Mouse (Mus musculus): ENCODE data around the gene Nek10.
"Not testable (repeated sequence)": the region's sequence is repeated elsewhere in the genome, so short reads cannot be mapped to it uniquely, and the experiment has no call there.

The Nek10 gene

DNA sequence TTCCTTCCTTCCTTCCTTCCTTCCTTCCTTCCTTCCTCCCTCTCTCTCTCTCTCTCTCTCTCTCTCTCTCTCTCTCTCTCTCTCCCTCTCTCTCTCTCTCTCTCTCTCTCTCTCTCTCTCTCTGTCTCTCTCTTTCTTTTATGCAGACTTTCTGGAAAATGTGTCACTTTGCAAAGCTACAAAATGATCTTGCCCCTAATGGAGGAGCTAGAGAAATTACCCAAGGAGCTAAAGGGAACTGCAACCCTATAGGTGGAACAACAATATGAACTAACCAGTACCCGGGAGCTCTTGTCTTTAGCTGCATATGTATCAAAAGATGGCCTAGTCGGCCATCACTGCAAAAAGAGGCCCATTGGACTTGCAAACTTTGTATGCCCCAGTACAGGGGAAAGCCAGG, at the start of gene Nek10:
TSS of gene Nek10 (plus strand) at position 301 of the 400 bp plus-strand sequence.
- DNase-seq (ENCODE audit: low read depth in 2 of 2, low spot score in 2 of 2) = not testable (repeated sequence)

- DNase-seq (ENCODE audit: low read depth in 2 of 2, low spot score in 2 of 2) = no peak
These were observed 22.0 kb upstream of the Nek10 start for GRCm38 (mm10) chr14:14781169-14781568.

GRCm38 (mm10) chr14:14784223-14784622, 19.0 kb upstream of the Nek10 start:
- no peak for DNase-seq (ENCODE audit: low read depth in 2 of 2, low spot score in 2 of 2)

GRCm38 (mm10) chr14:14786979-14787378, 16.2 kb upstream of the Nek10 start:
- no peak for DNase-seq (ENCODE audit: low read depth in 2 of 2, low spot score in 2 of 2)

DNA sequence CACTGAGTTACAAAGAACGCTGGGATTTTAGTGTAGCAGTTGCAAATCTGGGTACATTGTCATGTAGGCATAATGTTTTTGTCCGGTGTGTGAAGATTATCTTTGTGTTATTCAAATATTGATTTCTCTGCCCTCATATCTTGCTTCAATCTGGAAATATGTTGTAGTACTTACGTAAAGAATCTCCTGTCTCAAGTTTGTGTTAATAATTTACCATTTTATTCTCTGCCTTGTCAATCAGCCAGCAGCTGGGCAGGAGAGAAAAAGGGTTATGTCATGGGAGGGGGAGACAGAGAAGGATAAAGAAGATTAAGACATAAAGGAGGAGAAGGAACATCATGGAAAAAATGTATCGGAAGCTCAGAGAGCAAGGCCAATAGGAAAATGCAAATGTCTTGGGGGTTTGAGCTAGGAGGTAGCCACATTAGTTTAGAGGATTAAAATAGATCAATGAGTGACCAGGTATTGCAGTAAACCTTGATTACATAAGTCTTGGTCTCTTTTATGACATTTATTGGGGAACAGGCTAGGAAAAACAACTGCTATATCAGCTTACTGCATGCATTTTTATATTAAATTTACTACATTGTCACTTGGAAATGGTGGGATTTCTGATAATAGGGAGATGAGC, 13.3 kb upstream of the Nek10 start:
- DNase-seq (ENCODE audit: low read depth in 2 of 2, low spot score in 2 of 2) = no peak

- DNase-seq (ENCODE audit: low read depth in 2 of 2, low spot score in 2 of 2) = no peak
These were observed 3.4 kb upstream of the Nek10 start for GRCm38 (mm10) chr14:14799861-14800260.

DNA sequence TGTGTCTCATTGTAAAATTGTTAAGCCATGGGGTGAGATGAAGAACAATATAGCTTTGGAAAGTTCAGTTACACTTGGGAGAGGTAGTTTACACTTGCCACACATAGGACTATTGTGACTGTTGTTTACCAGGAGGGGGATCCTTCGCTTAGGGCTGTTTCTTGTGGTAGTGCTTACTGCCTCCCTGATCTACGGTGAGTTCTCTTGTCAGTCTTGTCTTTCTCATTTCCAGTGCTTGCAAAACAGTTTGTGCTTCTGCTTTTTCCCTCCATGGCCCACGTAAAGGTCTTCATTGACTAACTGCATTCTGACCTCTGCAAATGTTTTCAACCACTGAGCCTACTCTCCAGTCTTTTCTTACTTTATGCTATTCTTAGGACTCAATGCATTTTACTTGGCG, 2.9 kb upstream of the Nek10 start:
- DNase-seq (ENCODE audit: low read depth in 2 of 2, low spot score in 2 of 2) = no peak

DNA sequence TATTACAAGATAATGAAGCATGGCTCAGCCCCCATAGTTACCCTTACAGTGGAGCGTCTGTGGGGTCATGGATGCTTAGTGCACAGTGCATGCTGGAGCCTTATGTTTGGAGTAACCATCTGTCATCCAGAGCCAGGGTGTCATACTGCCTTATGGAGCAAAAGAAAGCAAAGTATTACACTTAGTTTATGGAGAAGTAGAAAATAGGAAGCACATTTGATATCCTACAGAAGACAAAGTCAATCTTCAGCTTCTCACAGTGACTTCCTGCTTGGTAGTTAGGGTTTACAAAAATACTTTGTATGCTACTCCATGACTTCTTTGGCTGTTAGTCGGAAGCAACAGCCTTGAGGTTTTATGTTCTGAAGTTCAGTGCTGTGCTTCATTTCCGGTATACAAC, 2.4 kb upstream of the Nek10 start:
- no peak for DNase-seq (ENCODE audit: low read depth in 2 of 2, low spot score in 2 of 2)

DNA sequence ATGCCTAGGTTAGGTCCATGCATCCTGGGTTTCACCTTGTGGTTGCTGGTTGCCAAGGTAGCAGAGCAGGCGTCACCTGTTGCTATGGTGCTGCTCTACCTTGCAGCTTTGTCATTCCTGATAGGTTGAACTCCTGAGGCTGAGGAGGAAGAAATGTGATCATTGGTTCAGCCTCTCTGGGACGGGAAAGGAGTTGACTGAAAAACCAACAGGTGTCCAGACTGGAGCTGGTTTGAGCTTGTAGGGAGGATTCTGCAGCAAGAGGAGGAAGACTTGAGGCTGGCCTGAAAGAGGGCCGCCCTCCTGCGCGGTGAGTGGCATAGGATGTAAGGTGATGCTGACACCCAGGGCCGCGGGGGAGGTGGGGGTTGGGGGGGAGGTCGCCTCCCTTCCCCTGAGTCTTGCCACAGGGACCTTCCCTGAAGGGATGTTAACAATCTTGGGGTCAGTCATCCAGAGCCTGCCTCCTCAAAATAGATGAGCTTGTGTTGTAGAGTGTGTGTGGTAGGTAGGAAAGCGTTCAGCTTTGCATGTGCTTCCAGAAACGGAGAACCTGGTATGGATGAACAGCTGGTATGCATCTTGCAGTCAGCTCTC, 804 bp downstream of the Nek10 start:
- no peak for DNase-seq (ENCODE audit: low read depth in 2 of 2, low spot score in 2 of 2)

- DNase-seq (ENCODE audit: low read depth in 2 of 2, low spot score in 2 of 2) = no peak
These were observed 1.4 kb downstream of the Nek10 start for GRCm38 (mm10) chr14:14804518-14805212.

- DNase-seq (ENCODE audit: low read depth in 2 of 2, low spot score in 2 of 2) = no peak
These were observed 29.5 kb downstream of the Nek10 start for GRCm38 (mm10) chr14:14832520-14833240.

GRCm38 (mm10) chr14:14833498-14833897, 30.3 kb downstream of the Nek10 start:
- DNase-seq (ENCODE audit: low read depth in 2 of 2, low spot score in 2 of 2) = no peak

DNA sequence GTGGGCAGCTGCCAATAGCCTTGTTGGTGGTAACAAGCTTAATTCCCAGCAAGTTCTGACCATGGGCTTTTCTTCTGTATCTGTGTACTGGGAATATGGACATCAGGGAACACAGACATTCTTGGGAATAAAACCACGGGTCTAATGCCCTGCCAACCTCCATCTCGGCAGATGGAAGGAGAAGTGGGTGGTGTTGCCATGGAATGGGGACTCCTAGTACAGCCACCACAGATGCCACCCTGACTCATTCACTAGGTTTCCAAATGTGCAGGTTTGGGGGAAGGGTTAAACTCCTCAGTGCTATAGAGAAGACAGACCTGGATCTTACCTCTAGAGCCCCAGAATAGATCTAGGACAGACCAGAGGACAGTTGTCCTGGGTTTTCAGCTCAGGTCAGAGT, 31.1 kb downstream of the Nek10 start:
- DNase-seq (ENCODE audit: low read depth in 2 of 2, low spot score in 2 of 2) = no peak

DNA sequence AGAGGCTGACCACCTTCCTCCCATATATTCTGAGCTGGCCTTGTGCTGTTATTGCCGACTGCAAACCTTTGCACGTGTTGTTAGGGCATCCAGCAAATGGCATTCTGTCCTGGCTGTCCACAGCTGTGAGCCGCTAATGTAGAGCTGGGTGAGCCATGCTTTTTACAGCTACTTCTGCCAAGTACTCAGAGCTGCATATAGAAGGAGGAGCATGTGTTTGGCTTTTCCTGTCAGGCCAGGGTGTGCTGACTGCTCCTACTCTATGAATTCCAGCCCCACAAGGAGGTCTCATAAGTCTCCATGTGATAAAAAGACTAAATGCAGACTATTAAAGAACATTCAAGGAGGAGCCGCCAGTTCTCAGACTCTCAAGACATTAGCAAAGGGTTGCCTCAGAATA, 34.4 kb downstream of the Nek10 start:
- no peak for DNase-seq (ENCODE audit: low read depth in 2 of 2, low spot score in 2 of 2)

- no peak for DNase-seq (ENCODE audit: low read depth in 2 of 2, low spot score in 2 of 2)
These were observed 34.9 kb downstream of the Nek10 start for GRCm38 (mm10) chr14:14838109-14838508.

DNA sequence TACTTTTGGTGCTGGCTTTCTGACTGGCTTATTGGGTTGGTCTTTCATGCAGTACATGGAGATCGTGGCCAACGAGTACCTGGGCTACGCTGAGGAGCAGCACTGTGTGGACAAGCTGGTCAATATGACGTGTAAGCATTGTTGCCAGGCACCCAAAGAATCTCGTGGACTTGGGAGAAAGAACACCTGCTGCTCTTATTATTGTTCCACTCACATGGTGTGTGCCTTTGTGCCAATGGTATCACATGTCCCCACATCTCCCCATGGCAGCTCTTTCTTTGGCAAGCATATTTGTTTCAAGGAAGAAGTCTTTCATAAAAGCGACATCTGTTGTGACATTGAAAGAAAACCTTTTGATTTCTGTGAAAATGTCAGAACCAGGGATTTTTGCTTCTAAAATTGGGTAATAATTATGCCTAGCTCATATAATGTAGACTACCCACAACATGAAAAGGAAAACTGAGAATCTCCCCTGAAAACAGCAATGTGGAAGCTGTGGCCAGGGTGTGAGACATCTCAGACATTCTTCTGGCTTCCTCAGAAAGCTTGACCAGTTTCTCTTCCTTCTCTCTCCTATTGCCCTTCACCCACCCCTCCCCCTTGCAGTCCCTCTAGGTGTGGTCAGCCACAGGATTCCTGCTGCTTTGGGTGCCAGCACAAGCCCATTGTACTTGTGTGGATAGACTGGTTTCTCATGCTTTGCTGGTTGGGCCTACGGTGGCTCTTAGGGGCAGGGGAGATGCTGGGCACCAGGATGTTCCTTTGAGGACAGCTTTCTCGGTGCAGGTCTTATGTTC, 39.7 kb downstream of the Nek10 start:
- no peak for DNase-seq (ENCODE audit: low read depth in 2 of 2, low spot score in 2 of 2)

DNA sequence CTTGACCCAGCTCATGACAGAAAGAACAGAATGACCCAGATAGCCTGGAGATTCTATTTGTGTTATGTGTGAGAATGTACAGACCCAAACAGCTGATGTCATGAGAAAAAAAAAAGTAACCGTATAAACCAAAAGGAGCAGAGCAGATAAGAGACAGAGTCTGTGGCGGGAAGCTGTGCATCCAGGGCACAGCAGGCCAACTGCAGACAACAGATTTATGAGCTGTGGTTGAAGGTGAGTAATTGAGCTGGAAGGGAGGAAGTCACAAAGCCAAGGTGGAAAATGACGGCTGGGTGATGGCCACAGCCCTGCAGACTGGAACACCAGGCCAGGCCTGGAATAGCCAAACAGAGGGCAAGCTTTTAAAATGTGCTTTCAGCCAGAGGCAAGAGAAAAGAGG, 49.6 kb downstream of the Nek10 start:
- DNase-seq (ENCODE audit: low read depth in 2 of 2, low spot score in 2 of 2) = no peak

- no peak for DNase-seq (ENCODE audit: low read depth in 2 of 2, low spot score in 2 of 2)
These were observed 57.1 kb downstream of the Nek10 start for GRCm38 (mm10) chr14:14860331-14860730.

DNA sequence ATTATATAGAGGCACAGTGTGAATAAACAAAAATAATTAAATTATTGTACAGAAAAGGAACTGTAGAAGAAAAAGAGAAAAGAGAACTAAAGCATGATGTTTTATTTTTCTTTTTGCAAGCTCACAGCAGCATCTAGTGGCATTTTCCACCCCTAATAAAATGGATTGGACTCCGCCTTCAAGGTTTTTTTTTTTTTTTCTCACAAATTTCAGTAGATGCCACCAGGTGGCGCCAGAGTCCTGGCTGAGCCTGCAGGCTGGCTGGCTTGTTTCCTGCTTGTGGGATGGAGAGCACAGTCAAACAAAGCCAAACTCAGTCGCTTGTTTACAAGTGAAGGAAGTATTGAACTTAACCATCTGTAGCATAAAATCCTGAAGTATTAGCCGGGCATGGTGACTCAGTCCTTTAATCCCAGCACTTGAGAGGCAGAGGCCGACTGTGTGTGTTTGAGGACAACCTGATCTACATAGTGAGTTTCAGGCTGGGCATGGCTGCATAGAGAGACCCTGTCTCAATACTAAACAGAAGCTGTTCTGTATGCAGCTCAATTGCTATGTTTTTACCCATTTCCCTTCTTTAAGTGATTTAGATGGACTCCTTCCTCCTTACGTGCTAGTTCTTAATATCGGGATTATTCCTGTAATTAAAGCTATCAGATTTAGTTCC, 60.6 kb downstream of the Nek10 start:
- DNase-seq (ENCODE audit: low read depth in 2 of 2, low spot score in 2 of 2) = peak; percentile 46 to 60

- DNase-seq (ENCODE audit: low read depth in 2 of 2, low spot score in 2 of 2) = no peak
These were observed 66.0 kb downstream of the Nek10 start for GRCm38 (mm10) chr14:14869239-14869638.

GRCm38 (mm10) chr14:14870059-14870458, 66.8 kb downstream of the Nek10 start:
- no peak for DNase-seq (ENCODE audit: low read depth in 2 of 2, low spot score in 2 of 2)

All from CD8-positive naive resting alpha-beta T cell, adult 2 months (primary cell).